Mouse (Mus musculus) heart, adult 2 months (tissue): Measurements from ENCODE around the gene Zc3hav1.
A peak's percentile ranks its signal among the peaks of the same experiment; 100 is the strongest.

Experiments used
- CTCF ChIP-seq: fragments of 200-600 bp; IDR thresholded peaks from 2 replicates; pipeline ENCODE4 v1.8.1; 2022; ENCODE audit warnings: antibody characterized with exemption, mild to moderate bottlenecking, moderate library complexity
- EP300 ChIP-seq: fragments of 200-500 bp; IDR thresholded peaks from 2 replicates; pipeline ENCODE4 v1.6.1; 2011; ENCODE audit warnings: low read depth, low read length, control low read depth; ENCODE audit not compliant: insufficient read depth
- POLR2A ChIP-seq: fragments of 200-500 bp; IDR thresholded peaks from 2 replicates; pipeline ENCODE4 v1.6.1; 2011; ENCODE audit warnings: mild to moderate bottlenecking, low read depth, low read length, control low read depth; ENCODE audit not compliant: insufficient read depth

DNA sequence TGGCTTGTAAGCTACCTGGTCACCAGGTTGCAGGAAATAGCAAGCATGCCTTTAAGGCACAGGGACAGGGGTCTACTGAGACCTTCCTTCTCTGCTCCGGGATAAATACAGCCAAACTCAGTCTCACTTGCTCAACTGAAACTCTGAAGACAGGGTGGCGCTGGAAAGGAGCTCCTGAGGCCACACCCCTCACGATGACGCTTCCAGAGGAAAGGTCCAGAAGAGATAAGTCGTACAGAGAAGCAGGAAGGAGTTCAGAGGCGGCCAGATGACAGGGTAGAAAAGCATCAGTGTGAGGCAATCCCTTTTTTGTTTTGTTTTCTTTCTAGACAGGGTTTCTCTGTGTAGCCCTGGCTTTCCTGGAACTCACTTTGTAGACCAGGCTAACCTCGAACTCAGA lies 8.6 kb downstream of the Zc3hav1 start:
- no peak for TF ChIP-seq POLR2A
- TF ChIP-seq CTCF: 0 out of 2 replicates have a peak, but pooled peaks have one; percentile 3
- TF ChIP-seq EP300: no peak
